Mouse (Mus musculus) hindbrain, embryonic 14.5 days (tissue): Measurements from ENCODE around the gene Cep135. TPM values are rescaled to one million over a fixed set of nuclear protein-coding genes. Genes with fewer than 3 reads are reported as not detected.

ENCODE experiments used
- ATAC-seq: fragments of 200-750 bp; cut with Nextera tagmentation; 2 replicates; pipeline ENCODE4 v1.8.0; 2017; ENCODE audit warnings: moderate number of reproducible peaks, mild to moderate bottlenecking, moderate TSS enrichment, moderate library complexity; ENCODE audit not compliant: low FRiP score
- DNase-seq: peaks from one replicate; pipeline ENCODE4 v3.0.0-alpha.2; 2015; ENCODE audit warnings: low spot score
- H3K27ac ChIP-seq: fragments of 300-500 bp; sonication (generic); 2 replicates; pipeline ENCODE4 v1.5.1; 2014; ENCODE audit warnings: mild to moderate bottlenecking, moderate library complexity
- H3K27me3 ChIP-seq: fragments of 300-500 bp; sonication (generic); 2 replicates; pipeline ENCODE4 v1.6.1; 2014; ENCODE audit warnings: mild to moderate bottlenecking, low read length, mixed read lengths; ENCODE audit not compliant: control insufficient read depth, insufficient read depth
- H3K36me3 ChIP-seq: fragments of 300-500 bp; sonication (generic); replicated peaks from 2 replicates; pipeline ENCODE4 v1.6.1; 2014; ENCODE audit not compliant: control insufficient read depth, insufficient read depth
- H3K4me1 ChIP-seq: fragments of 300-500 bp; sonication (generic); replicated peaks from 2 replicates; pipeline ENCODE4 v1.6.1; 2014; ENCODE audit warnings: antibody characterized with exemption, low read length, mixed read lengths; ENCODE audit not compliant: control insufficient read depth, insufficient read depth
- H3K4me2 ChIP-seq: fragments of 300-500 bp; sonication (generic); replicated peaks from 2 replicates; pipeline ENCODE4 v1.6.1; 2014; ENCODE audit warnings: mild to moderate bottlenecking, moderate library complexity
- H3K4me3 ChIP-seq: fragments of 300-500 bp; sonication (generic); replicated peaks from 2 replicates; pipeline ENCODE4 v1.5.1; 2014; ENCODE audit warnings: mild to moderate bottlenecking, low read length
- H3K9ac ChIP-seq: fragments of 300-500 bp; sonication (generic); 2 replicates; pipeline ENCODE4 v1.6.1; 2014
- H3K9me3 ChIP-seq: fragments of 300-500 bp; sonication (generic); 2 replicates; pipeline ENCODE4 v1.6.1; 2016; ENCODE audit warnings: low read length; ENCODE audit not compliant: control insufficient read depth
- WGBS: fragments of 180-500 bp; shearing (Covaris S2); extraction: QIAGEN DNeasy Blood & Tissue Kit; methylation state at CpG from one replicate; pipeline ENCODE4 v1.1.7; 2014; 5-methylcytosine and 5-hydroxymethylcytosine counted together
- polyA plus RNA-seq: library from polyadenylated mRNA; unstranded; fragments of >200 nt; fragmentation: Nextera tagmentation; extraction: Ambion mirVana; gene quantifications from 2 replicates; pipeline ENCODE4 v1.2.1, GENCODE M21; 2014

Gene Cep135
- polyA plus RNA-seq, 1 experiment from 2014 or later: 3.6 TPM

DNA sequence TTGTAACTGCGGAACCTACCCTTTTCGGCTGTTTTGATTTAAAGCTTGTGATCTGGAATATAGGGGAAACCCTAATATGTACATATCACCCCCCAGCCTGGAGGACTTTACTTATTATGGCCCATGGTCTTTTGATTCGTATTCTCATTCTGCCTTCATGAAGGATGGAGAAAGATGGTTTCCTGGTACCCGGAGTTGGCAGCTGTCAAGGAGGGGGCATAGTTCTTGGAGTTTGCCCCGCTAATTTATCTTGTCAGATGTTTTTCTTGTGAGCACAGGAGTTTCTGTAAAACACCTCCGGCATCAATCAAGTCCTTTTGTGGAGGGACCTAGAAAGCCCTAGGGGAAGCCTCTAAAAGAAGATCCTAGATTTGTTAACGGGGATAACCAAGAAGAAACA lies 813 bp downstream of the Cep135 start:
- H3K27ac ChIP-seq: no peak overlapping the region
- H3K9ac ChIP-seq: peak overlapping the region; percentile 86
- WGBS: 4% methylated on average over 7 of the region's 7 CpGs
- peak overlapping the region; percentile 66 for H3K4me2 ChIP-seq
- no peaks in the 10 kb centered on the region for H3K9me3 ChIP-seq
- no peak for ATAC-seq
- peak overlapping the region; percentile 79 for H3K4me3 ChIP-seq
- peaks cover 8% of the 10 kb centered on the region; the same call in 1 of the 2 replicates for H3K4me1 ChIP-seq
- H3K36me3 ChIP-seq: peaks cover 25% of the 10 kb centered on the region
- no peak for DNase-seq
- H3K27me3 ChIP-seq: no peaks in the 10 kb centered on the region

DNA sequence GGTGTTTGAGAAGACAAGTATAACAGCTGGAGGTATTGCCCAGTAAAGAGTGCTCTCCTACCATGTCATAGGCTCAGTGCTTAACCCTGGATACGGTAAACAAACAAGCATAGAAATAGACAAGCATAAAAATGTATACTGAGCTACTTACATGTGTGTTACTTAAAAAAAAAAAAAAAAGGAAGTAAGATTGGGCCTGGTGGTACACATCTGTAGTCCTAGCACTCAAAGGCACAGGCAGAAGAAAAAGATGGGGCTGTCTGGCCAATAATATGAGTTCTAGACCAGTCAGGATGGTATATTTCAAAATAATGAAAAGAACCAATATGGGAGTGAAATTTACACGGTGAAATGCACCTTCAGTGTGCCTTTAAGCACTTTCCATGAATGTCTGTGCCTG lies 1.5 kb downstream of the Cep135 start:
- Histone ChIP-seq H3K4me1 (peaks cover 8% of the 10 kb centered on the region; the same call in 1 of the 2 replicates), H3K36me3 (peaks cover 32% of the 10 kb centered on the region), H3K4me2 (peak overlapping the region; percentile 66; the same call in 1 of the 2 replicates), H3K27me3 (no peaks in the 10 kb centered on the region), H3K4me3 (no peak overlapping the region), H3K9ac (no peak overlapping the region), H3K9me3 (no peaks in the 10 kb centered on the region), H3K27ac (no peak overlapping the region)
- DNase-seq (no peak), ATAC-seq (no peak)
- 84% methylated on average over 2 of the region's 2 CpGs for WGBS

GRCm38 (mm10) chr5:76591885-76592284 lies 3.4 kb downstream of the Cep135 start:
- DNase-seq: no peak
- Histone ChIP-seq H3K9me3 (no peaks in the 10 kb centered on the region), H3K4me3 (no peak overlapping the region), H3K9ac (no peak overlapping the region), H3K27me3 (no peaks in the 10 kb centered on the region), H3K4me1 (peaks cover 8% of the 10 kb centered on the region; the same call in 1 of the 2 replicates), H3K36me3 (peaks cover 48% of the 10 kb centered on the region), H3K27ac (no peak overlapping the region), H3K4me2 (no peak overlapping the region)
- 53% methylated on average over 9 of the region's 9 CpGs for WGBS
- ATAC-seq: no peak

DNA sequence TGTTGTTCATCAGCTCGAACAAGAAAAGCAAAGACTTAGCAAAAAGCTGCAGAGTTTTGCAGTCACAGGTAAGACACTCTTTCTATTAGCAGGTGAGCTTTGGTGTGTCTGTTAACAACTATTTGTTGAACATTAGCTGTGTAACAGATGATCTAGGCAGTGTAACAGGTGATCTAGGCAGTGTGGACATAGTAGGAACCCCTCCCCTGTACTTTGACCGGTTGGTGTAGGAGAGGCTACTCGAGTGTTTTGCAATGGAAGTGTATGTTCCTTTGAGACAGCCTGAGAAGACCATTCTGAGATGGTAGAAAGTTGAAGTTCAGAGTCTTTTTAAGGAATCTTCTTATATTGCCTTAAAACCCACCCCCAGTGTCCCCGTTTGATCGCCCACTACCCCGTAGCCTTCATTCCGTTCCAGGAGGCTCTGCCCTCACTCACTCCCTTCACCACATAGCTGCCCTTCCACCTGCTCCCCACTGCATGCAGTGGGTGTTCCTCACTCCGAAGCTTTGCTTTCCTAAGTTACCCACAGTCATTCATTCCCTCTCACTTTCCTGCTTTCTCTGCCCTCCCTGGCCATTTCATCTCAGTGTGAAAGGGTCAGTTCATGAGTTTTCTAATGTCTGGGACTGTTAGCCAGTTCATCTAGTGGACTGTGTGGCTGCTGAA lies 21.3 kb downstream of the Cep135 start:
- Histone ChIP-seq H3K27ac (no peak overlapping the region), H3K27me3 (no peaks in the 10 kb centered on the region), H3K4me2 (no peak overlapping the region), H3K36me3 (peaks cover 69% of the 10 kb centered on the region), H3K4me1 (no peaks in the 10 kb centered on the region), H3K9me3 (no peaks in the 10 kb centered on the region), H3K9ac (no peak overlapping the region), H3K4me3 (no peak overlapping the region)
- DNase-seq (no peak), ATAC-seq (no peak)
- 95% methylated on average over 8 of the region's 8 CpGs for WGBS

- Histone ChIP-seq H3K27ac (no peak overlapping the region), H3K27me3 (no peaks in the 10 kb centered on the region), H3K9ac (no peak overlapping the region), H3K9me3 (no peaks in the 10 kb centered on the region), H3K4me1 (no peaks in the 10 kb centered on the region), H3K36me3 (peaks cover 77% of the 10 kb centered on the region), H3K4me3 (no peak overlapping the region), H3K4me2 (no peak overlapping the region)
- ATAC-seq: no peak
- no peak for DNase-seq
- 87% methylated on average over 6 of the region's 6 CpGs for WGBS
Measured at GRCm38 (mm10) chr5:76612867-76613499, 24.5 kb downstream of the Cep135 start.

GRCm38 (mm10) chr5:76615276-76615675 lies 26.8 kb downstream of the Cep135 start:
- Histone ChIP-seq H3K4me2 (no peak overlapping the region), H3K4me3 (no peak overlapping the region), H3K4me1 (no peaks in the 10 kb centered on the region), H3K27me3 (no peaks in the 10 kb centered on the region), H3K9me3 (no peaks in the 10 kb centered on the region), H3K9ac (no peak overlapping the region), H3K36me3 (peaks cover 73% of the 10 kb centered on the region), H3K27ac (no peak overlapping the region)
- 94% methylated on average over 8 of the region's 8 CpGs for WGBS
- DNase-seq: no peak
- no peak for ATAC-seq

GRCm38 (mm10) chr5:76616196-76616747 lies 27.8 kb downstream of the Cep135 start:
- no peak overlapping the region for H3K4me2 ChIP-seq
- no peak for ATAC-seq
- no peaks in the 10 kb centered on the region for H3K4me1 ChIP-seq
- H3K9ac ChIP-seq: no peak overlapping the region
- no peaks in the 10 kb centered on the region for H3K27me3 ChIP-seq
- peaks cover 65% of the 10 kb centered on the region for H3K36me3 ChIP-seq
- no peak overlapping the region for H3K4me3 ChIP-seq
- WGBS: 88% methylated on average over 2 of the region's 2 CpGs
- DNase-seq: no peak
- H3K9me3 ChIP-seq: no peaks in the 10 kb centered on the region
- H3K27ac ChIP-seq: no peak overlapping the region

DNA sequence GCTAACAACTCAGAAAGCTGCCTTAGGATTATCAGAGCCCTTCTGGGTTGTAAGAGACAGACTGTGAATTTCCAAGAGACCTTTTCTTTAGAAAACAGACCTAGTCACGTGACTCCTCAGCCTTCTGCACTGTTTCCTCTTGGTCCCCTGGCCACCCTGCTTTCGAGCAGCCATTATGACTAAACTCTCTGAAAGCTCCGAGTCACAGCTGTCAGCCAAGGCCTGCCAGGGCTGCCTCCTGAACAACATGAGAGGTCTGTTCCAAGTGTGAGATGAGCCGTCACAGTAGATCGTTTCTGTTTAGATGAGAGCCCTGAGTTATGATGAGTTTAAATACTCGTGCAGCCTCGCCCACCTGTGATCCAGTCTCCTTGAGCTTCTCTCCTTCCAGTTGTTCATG lies 30.3 kb downstream of the Cep135 start:
- Histone ChIP-seq H3K9me3 (no peaks in the 10 kb centered on the region), H3K9ac (no peak overlapping the region), H3K36me3 (peaks cover 52% of the 10 kb centered on the region), H3K4me3 (no peak overlapping the region), H3K27ac (no peak overlapping the region), H3K4me2 (no peak overlapping the region), H3K4me1 (no peaks in the 10 kb centered on the region), H3K27me3 (no peaks in the 10 kb centered on the region)
- 88% methylated on average over 7 of the region's 7 CpGs for WGBS
- DNase-seq (no peak), ATAC-seq (no peak)

DNA sequence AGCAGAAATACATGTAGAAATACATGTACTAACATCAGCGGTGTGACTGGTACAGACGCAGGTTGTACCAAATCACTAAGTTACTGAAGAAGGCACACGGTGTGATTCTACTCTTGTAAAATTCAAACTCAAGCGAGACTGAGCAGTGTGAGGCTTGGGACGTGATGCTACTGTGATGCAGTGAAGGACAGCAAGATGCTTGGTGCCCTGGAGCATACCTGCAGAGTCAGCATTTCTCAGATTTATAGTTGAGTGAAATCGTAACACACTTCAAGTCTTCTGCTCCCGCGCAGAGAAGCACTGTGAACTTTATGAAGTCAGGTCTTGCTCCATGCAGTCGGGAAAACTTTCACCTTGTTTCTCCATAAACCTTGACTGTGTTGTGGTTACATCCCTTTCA lies 35.3 kb downstream of the Cep135 start:
- ATAC-seq (no peak), DNase-seq (no peak)
- Histone ChIP-seq H3K27me3 (no peaks in the 10 kb centered on the region), H3K4me2 (no peak overlapping the region), H3K9ac (no peak overlapping the region), H3K4me1 (no peaks in the 10 kb centered on the region), H3K36me3 (peaks cover 14% of the 10 kb centered on the region; the same call in 1 of the 2 replicates), H3K4me3 (no peak overlapping the region), H3K9me3 (no peaks in the 10 kb centered on the region), H3K27ac (no peak overlapping the region)
- 97% methylated on average over 9 of the region's 9 CpGs for WGBS
